Mouse (Mus musculus) kidney, embryonic 14.5 days (tissue): ENCODE results near the gene Fgf22. TPM values are rescaled to one million over a fixed set of nuclear protein-coding genes. Genes with fewer than 3 reads are reported as not detected.

Experiments used
- ATAC-seq: fragments of 200-750 bp; cut with Nextera tagmentation; 2 replicates; pipeline ENCODE4 v1.8.0; 2017; ENCODE audit warnings: moderate number of reproducible peaks, mild to moderate bottlenecking, moderate TSS enrichment, moderate library complexity; ENCODE audit not compliant: low FRiP score, low TSS enrichment
- H3K27ac ChIP-seq: fragments of 300-500 bp; sonication (generic); 2 replicates; pipeline ENCODE4 v1.5.1; 2014; ENCODE audit warnings: low read depth, mild to moderate bottlenecking, low read length, moderate library complexity, mixed read lengths
- H3K27me3 ChIP-seq: fragments of 300-500 bp; sonication (generic); 2 replicates; pipeline ENCODE4 v1.6.1; 2014; ENCODE audit warnings: mild to moderate bottlenecking, low read length; ENCODE audit not compliant: control insufficient read depth, insufficient read depth
- H3K36me3 ChIP-seq: fragments of 300-500 bp; sonication (generic); 2 replicates; pipeline ENCODE4 v1.6.1; 2014; ENCODE audit warnings: low read length, mixed read lengths; ENCODE audit not compliant: control insufficient read depth, insufficient read depth
- H3K4me1 ChIP-seq: fragments of 300-500 bp; sonication (generic); 2 replicates; pipeline ENCODE4 v1.6.1; 2014; ENCODE audit warnings: low read length, mixed read lengths; ENCODE audit not compliant: control insufficient read depth, insufficient read depth
- H3K4me2 ChIP-seq: fragments of 300-500 bp; sonication (generic); replicated peaks from 2 replicates; pipeline ENCODE4 v1.6.1; 2014; ENCODE audit warnings: low read depth, mild to moderate bottlenecking, low read length
- H3K4me3 ChIP-seq: fragments of 300-500 bp; sonication (generic); 2 replicates; pipeline ENCODE4 v1.5.1; 2014; ENCODE audit warnings: mild to moderate bottlenecking, low read length
- H3K9ac ChIP-seq: fragments of 300-500 bp; sonication (generic); 2 replicates; pipeline ENCODE4 v1.6.1; 2014; ENCODE audit warnings: low read depth, mild to moderate bottlenecking, low read length, moderate library complexity
- H3K9me3 ChIP-seq: fragments of 300-500 bp; sonication (generic); 2 replicates; pipeline ENCODE4 v1.6.1; 2016; ENCODE audit warnings: low read length; ENCODE audit not compliant: control insufficient read depth
- WGBS: fragments of 180-500 bp; shearing (Covaris S2); extraction: QIAGEN DNeasy Blood & Tissue Kit; methylation state at CpG from one replicate; pipeline ENCODE4 v1.1.7; 2014; 5-methylcytosine and 5-hydroxymethylcytosine counted together
- polyA plus RNA-seq: library from polyadenylated mRNA; unstranded; fragments of >200 nt; fragmentation: Nextera tagmentation; extraction: Ambion mirVana; gene quantifications from 2 replicates; pipeline ENCODE4 v1.2.1, GENCODE M21; 2014

Gene Fgf22
- polyA plus RNA-seq, 1 experiment from 2014 or later: 0.61 TPM

DNA sequence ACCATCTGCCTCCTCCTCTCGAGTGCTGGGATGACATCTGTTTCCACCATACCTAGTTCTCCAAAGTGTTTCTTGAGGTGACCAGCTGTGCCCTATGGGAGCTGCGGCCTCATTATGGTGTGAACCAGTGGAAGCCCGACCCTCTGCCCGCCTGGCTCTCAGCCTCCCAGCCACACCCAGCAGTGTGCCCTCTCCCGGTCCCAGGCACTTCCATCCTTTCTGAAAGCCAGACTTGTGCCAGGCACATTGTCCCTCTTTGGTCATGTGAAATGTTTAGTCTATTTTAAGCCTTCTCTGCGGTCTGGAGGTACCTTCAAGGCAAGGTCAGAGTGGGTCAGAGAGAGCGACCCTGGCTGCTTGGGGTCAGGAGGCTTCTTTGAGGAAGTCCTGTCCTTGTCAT lies 31.2 kb upstream of the Fgf22 start:
- H3K4me1 ChIP-seq: 0 out of 2 replicates have a peak, but pooled peaks cover 4% of the 10 kb centered on the region
- H3K9me3 ChIP-seq: no peaks in the 10 kb centered on the region
- H3K4me2 ChIP-seq: no peak overlapping the region
- 76% methylated on average over 7 of the region's 7 CpGs for WGBS
- no peak overlapping the region for H3K4me3 ChIP-seq
- no peak overlapping the region for H3K27ac ChIP-seq
- no peaks in the 10 kb centered on the region for H3K27me3 ChIP-seq
- ATAC-seq: no peak
- H3K36me3 ChIP-seq: no peaks in the 10 kb centered on the region
- no peak overlapping the region for H3K9ac ChIP-seq

DNA sequence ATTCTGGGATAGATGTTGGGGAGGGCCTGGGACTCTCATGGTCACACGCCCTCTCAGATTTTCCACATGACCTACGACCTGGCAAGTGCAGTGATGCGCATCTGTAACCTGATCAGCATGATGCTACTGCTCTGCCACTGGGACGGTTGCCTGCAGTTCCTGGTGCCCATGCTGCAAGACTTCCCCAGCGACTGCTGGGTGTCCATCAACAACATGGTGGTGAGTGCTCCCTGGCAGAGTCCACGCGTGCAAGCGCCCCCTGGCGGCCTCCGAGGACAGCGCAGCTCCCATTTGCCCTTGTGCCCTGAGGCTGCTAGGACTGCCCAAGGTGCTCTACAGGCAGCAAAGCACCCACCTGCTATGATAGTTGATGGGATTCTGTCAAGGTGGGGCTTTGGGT lies 28.8 kb upstream of the Fgf22 start:
- 0 out of 2 replicates have a peak, but pooled peaks cover 4% of the 10 kb centered on the region for H3K4me1 ChIP-seq
- ATAC-seq: peak; percentile 76
- no peak overlapping the region for H3K4me3 ChIP-seq
- no peak overlapping the region for H3K27ac ChIP-seq
- H3K4me2 ChIP-seq: no peak overlapping the region
- no peaks in the 10 kb centered on the region for H3K9me3 ChIP-seq
- H3K27me3 ChIP-seq: no peaks in the 10 kb centered on the region
- 21% methylated on average over 11 of the region's 11 CpGs for WGBS
- H3K36me3 ChIP-seq: no peaks in the 10 kb centered on the region
- no peak overlapping the region for H3K9ac ChIP-seq

DNA sequence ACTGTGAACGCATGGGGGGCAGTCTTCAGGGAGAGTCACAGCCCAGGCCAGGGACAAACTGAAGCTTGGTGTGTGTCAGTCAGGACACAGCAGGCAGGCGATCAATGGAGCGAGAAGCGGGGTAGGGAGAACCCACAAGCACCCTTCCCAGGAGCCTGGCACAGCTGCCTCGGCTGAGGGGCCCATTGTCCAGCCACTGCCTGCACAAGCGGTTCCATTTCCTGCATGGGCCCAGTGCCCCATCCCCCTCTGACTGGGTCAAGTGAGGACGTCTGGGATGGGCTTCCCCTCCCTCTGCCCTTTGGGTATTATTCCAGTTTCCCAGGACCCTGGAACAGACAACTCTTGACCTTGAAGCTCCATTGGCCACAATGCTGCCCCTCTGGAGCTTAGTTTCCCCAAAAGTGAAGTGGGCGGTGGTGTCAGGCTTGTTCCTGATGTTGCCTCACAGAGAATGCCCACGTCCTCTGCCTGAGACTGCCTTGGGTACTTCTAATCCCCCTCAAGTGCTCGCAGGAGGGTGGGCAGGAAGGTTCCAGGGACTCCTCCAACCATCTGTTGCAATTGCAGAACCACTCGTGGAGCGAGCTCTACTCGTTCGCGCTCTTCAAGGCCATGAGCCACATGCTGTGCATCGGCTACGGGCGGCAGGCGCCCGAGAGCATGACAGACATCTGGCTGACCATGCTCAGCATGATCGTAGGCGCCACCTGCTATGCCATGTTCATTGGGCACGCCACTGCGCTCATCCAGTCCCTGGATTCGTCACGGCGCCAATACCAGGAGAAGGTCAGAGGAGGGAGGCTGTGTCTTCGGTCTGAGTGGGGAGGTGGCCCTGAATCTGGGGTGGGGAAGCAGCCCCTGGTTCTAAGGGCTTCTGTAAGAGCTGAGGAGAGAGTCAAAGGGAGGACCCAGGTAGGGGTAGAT lies 26.3 kb upstream of the Fgf22 start:
- H3K9me3 ChIP-seq: no peaks in the 10 kb centered on the region
- H3K27me3 ChIP-seq: no peaks in the 10 kb centered on the region
- H3K36me3 ChIP-seq: no peaks in the 10 kb centered on the region
- H3K4me1 ChIP-seq: 0 out of 2 replicates have a peak, but pooled peaks cover 4% of the 10 kb centered on the region
- no peak overlapping the region for H3K4me2 ChIP-seq
- no peak overlapping the region for H3K9ac ChIP-seq
- no peak overlapping the region for H3K4me3 ChIP-seq
- no peak for ATAC-seq
- no peak overlapping the region for H3K27ac ChIP-seq
- WGBS: 72% methylated on average over 28 of the region's 28 CpGs

DNA sequence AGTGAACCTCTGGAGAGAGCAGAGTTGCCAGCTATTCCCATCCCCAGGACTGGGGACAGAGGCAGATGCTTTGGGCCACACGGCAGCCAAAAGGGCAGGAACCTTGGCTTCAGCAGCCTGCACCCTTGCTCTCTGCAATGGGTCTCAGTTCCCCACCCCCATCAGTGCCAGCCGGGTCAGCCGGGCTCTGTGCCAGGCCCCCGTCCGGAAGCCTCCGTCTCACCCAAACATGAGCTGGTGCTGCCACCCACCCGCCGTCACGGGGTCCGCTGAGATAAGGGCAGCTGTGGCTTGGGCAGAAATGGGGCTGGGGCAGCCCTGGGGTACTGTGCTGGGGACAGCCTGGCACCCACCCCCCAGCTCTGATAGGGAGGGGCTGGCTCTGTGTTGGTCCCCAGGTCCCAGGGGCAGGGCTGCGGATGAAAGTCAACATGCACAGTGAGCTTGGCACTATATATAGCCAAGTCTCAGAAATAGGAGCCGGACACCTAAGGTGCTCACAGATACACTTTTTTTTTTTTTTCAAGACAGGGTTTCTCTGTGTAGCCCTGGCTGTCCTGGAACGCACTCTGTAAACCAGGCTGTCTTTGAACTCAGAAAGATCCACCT lies 25.4 kb upstream of the Fgf22 start:
- H3K4me1 ChIP-seq: 0 out of 2 replicates have a peak, but pooled peaks cover 4% of the 10 kb centered on the region
- H3K27me3 ChIP-seq: no peaks in the 10 kb centered on the region
- 87% methylated on average over 13 of the region's 13 CpGs for WGBS
- H3K9me3 ChIP-seq: 0 out of 2 replicates have a peak, but pooled peaks cover 2% of the 10 kb centered on the region
- peaks cover 2% of the 10 kb centered on the region; the same call in 1 of the 2 replicates for H3K36me3 ChIP-seq
- no peak overlapping the region for H3K27ac ChIP-seq
- no peak overlapping the region for H3K4me3 ChIP-seq
- no peak overlapping the region for H3K4me2 ChIP-seq
- H3K9ac ChIP-seq: no peak overlapping the region; the same call in 1 of the 2 replicates
- ATAC-seq: no peak

DNA sequence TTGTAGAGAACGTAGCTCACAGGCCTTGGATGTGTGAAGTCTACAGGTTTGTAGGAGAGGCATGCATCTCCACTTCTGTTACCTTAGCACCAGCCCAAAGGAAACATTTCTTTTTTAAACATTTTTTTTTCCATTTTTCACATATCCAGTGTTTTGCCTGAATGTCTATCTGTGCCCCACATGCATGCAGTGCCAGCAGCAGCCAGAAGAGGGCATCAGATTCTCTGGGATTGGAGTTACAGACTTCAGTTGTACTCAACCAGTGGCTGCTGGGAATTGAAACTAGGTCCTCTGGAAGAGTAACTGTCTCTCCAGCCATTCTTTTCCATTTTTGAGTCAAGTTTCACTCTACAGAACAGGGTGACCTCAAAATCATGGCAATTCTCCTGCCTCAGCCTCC lies 22.4 kb upstream of the Fgf22 start:
- Histone ChIP-seq H3K36me3 (peaks cover 24% of the 10 kb centered on the region), H3K4me3 (no peak overlapping the region), H3K9me3 (peaks cover 23% of the 10 kb centered on the region), H3K27me3 (no peaks in the 10 kb centered on the region), H3K9ac (no peak overlapping the region), H3K27ac (no peak overlapping the region), H3K4me1 (no peaks in the 10 kb centered on the region), H3K4me2 (no peak overlapping the region)
- WGBS: 100% methylated on average over 1 of the region's 1 CpGs
- no peak for ATAC-seq

DNA sequence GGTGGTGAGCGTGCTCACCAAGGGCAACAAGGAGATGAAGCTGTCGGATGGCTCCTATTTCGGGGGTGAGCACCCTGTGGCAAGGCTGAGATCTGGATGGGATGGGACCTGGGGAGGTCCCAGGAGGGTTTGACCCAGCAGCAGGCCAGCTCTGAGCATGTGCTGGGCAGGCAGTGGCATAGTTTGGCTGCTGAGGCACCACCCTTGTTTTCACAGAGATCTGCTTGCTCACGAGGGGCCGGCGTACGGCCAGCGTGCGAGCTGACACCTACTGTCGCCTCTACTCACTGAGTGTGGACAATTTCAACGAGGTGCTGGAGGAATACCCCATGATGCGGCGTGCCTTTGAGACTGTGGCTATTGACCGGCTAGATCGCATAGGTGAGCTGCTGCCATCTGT lies 21.0 kb upstream of the Fgf22 start:
- H3K9me3 ChIP-seq: peaks cover 37% of the 10 kb centered on the region
- H3K4me2 ChIP-seq: no peak overlapping the region
- no peak for ATAC-seq
- peaks cover 38% of the 10 kb centered on the region for H3K36me3 ChIP-seq
- 90% methylated on average over 15 of the region's 15 CpGs for WGBS
- H3K27ac ChIP-seq: no peak overlapping the region
- H3K4me1 ChIP-seq: no peaks in the 10 kb centered on the region
- no peak overlapping the region for H3K9ac ChIP-seq
- no peak overlapping the region for H3K4me3 ChIP-seq
- H3K27me3 ChIP-seq: no peaks in the 10 kb centered on the region

DNA sequence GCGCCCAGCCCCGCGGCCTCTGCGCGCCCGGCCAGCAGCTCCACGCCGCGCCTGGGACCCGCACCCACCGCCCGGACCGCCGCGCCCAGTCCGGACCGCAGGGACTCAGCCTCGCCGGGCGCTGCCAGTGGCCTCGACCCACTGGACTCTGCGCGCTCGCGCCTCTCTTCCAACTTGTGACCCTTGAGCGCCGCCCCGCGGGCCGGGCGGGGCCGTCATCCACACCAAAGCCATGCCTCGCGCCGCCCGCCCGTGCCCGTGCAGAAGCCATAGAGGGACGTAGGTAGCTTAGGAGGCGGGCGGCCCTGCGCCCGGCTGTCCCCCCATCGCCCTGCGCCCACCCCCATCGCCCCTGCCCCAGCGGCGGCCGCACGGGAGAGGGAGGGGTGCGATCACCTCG lies 19.5 kb upstream of the Fgf22 start:
- WGBS: 37% methylated on average over 51 of the region's 52 CpGs
- no peak overlapping the region for H3K9ac ChIP-seq
- no peak for ATAC-seq
- H3K36me3 ChIP-seq: peaks cover 53% of the 10 kb centered on the region
- peaks cover 52% of the 10 kb centered on the region for H3K9me3 ChIP-seq
- H3K4me1 ChIP-seq: no peaks in the 10 kb centered on the region
- no peak overlapping the region for H3K27ac ChIP-seq
- H3K27me3 ChIP-seq: no peaks in the 10 kb centered on the region
- peak overlapping the region; percentile 12 for H3K4me2 ChIP-seq
- H3K4me3 ChIP-seq: no peak overlapping the region

DNA sequence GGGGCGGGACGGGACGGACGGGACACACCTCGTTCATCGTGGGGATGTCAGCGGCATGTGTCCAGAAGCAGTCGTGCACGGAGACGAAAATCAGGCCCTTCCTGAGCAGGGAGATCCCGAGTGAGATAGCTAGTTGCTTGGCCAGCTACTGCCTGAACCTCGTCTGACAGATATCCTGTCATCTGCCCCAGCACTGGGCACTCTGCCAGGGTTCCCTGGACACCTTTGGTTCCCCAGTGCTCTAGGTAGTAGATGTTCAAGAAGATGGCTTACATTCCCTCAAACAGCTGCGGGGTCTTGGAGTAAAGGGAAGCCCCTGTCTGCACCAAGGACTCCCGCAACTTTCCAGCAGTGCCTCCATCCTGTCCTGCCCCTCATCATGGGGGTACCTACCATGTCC lies 18.2 kb upstream of the Fgf22 start:
- Histone ChIP-seq H3K36me3 (peaks cover 66% of the 10 kb centered on the region), H3K27ac (no peak overlapping the region), H3K27me3 (no peaks in the 10 kb centered on the region), H3K9me3 (peaks cover 62% of the 10 kb centered on the region), H3K4me1 (no peaks in the 10 kb centered on the region), H3K4me3 (no peak overlapping the region), H3K4me2 (no peak overlapping the region), H3K9ac (no peak overlapping the region)
- ATAC-seq: no peak
- 72% methylated on average over 14 of the region's 14 CpGs for WGBS

DNA sequence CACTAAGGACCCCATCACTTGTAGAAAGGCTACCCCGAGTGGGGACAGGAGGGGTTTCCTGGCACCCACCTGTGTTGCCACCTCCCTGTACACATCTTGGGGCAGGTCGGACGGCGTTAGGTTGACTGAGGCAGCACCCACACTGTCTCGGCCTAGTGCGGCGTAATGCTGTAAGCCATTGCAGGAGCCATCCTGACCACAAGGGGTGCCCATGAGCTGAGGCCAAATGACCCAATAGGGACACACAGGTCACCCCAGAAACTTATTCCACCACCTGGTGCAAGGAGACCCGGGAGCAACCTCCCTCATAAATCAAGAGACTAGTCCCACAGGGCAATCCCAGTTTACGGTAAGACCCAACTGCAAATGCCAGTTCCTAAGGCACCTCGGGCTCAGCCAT lies 16.6 kb upstream of the Fgf22 start:
- Histone ChIP-seq H3K27ac (no peak overlapping the region), H3K4me3 (no peak overlapping the region), H3K4me2 (no peak overlapping the region), H3K9me3 (peaks cover 62% of the 10 kb centered on the region), H3K4me1 (no peaks in the 10 kb centered on the region), H3K9ac (no peak overlapping the region), H3K27me3 (no peaks in the 10 kb centered on the region), H3K36me3 (peaks cover 80% of the 10 kb centered on the region)
- WGBS: 94% methylated on average over 10 of the region's 10 CpGs
- no peak for ATAC-seq
